Mouse (Mus musculus): ENCODE measurements around the gene Rassf10. TPM values are rescaled to one million over a fixed set of nuclear protein-coding genes. Genes with fewer than 3 reads are reported as not detected.
A peak's percentile ranks its signal among the peaks of the same experiment; 100 is the strongest.
"Not testable (repeated sequence)": the region's sequence is repeated elsewhere in the genome, so short reads cannot be mapped to it uniquely, and the experiment has no call there.

Rassf10 gene
- total RNA-seq (2021): under 1 TPM; 0.43 to 0.67 TPM
- long read RNA-seq, experiment 1, partial matches to known transcripts: 0 of 1 reads
- long read RNA-seq, experiment 1, other reads (novel, unspliced or antisense): 0 of 1 reads
- long read RNA-seq, experiment 2, partial matches to known transcripts: 0 of 1 reads
- long read RNA-seq, experiment 2, other reads (novel, unspliced or antisense): 0 of 1 reads

DNA sequence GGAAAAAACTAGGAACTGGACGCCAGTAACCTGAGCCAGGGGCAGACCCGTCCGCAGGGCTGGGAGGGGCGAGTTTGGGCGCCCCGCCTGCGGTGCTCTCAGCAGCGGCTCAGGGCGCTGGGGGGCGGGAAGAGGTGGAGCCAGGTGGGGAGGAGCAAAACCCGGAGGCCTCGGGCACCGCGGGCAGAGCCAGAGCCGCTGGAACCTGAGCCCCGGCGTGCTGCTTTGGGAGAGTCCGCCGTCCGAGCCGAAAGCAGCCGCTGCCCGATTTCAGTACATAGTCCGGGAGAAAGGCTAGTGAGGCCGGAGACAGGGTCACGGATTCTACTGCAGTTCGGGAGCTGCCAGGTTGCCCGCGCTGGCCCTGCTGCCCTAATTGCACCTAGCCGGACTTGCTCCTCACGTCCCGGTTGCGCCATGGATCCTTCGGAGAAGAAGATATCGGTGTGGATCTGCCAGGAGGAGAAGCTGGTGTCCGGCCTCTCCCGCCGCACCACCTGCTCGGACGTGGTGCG lies at the start of gene Rassf10:
Gene Rassf10, plus strand, starts transcription at position 186 of the 515 bp plus-strand sequence.
- DNase-seq: peak; percentile 81

DNA sequence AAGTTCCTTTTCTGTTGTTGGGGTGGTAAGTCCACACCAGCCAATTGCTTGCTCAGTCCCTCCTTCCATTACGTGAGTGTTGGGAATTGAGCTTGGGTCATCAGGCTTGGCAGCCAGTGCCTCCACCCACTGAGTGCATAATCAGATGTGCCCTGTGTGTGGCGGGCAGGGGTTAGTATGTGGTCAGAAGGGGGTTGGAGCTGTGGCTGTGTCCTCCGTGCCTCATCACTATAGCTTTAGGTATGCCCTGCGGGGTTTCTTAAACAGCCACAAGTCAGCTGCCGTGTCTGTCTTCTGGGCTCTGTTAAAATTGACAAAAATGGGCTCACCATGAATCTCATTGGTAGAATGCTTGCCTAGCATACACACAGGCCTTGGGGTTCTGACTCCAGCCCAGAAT lies 46.9 kb upstream of the Rassf10 start:
- no peak for DNase-seq

DNA sequence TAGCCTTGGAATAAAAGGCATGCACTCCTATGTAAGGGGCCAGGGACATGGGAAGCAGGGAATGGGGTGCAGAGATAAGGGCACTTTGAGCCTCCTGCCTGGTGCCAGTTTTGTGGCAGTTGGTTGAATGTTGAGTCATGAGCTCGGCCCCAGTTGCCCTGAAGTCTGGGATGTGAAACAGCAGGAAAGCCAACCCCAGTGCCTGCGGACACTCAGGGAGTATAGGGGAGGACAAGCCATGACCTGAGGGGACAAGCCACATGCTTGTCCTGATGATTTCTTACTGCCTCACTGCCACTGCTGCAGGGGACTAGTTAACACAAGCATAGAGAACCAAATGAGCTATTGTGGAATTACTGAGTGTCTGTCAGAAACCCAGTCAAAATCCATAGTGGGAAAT lies 46.3 kb upstream of the Rassf10 start:
- no peak for DNase-seq

- DNase-seq: no peak
Observed at GRCm38 (mm10) chr7:112909164-112909563, 44.6 kb upstream of the Rassf10 start.

DNA sequence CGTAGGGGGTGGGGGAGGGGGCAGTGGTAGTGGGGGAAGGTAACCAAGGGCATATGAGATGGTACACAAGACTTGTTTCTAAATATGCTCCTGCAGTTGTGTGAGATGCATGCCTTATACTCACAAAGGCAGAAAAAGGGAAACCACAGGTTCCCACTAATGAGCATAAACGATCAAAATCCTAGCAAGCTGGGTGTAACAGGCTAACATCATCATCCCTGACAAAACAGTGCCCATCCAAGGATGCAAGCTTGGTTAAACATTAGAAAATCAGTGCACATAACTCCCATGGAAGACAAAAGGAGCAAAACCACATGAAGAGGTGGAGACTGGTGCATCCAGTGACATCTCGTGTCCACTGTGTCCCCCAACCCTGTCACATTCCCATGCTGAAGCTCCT lies 40.8 kb upstream of the Rassf10 start:
- no peak for DNase-seq

GRCm38 (mm10) chr7:112915571-112915970 lies 38.2 kb upstream of the Rassf10 start:
- DNase-seq: no peak

DNA sequence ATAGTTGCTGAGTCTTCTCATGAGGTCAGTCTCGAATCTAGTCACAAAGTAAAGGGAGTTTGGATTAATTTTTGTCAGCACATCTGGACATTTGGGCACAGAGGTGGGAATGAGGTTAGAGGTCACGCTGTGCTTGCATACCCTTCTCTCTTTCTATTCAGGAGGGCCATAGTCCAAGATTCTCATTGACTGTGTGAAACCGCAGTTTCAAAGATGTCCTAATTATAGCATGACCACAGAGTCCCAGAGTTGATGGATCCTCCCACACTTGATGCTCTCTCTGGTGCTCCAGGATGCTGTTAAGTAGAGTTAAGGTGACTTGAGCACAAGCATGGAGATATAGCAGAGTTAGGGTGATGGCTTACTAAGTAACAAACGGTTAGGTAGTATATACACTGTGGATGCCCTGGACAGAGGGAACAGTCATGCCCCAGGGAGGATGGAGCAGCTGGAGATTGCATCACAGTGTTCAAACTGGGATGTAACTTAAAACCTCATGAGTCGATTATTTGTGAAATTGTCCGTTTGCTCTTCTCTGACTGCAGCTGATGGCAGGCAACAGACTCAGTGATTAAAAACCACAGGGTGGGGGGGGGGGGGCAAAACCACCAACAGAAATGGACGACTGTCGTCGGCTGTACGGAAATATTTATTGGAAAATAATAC lies 36.0 kb upstream of the Rassf10 start:
- no peak for DNase-seq

DNA sequence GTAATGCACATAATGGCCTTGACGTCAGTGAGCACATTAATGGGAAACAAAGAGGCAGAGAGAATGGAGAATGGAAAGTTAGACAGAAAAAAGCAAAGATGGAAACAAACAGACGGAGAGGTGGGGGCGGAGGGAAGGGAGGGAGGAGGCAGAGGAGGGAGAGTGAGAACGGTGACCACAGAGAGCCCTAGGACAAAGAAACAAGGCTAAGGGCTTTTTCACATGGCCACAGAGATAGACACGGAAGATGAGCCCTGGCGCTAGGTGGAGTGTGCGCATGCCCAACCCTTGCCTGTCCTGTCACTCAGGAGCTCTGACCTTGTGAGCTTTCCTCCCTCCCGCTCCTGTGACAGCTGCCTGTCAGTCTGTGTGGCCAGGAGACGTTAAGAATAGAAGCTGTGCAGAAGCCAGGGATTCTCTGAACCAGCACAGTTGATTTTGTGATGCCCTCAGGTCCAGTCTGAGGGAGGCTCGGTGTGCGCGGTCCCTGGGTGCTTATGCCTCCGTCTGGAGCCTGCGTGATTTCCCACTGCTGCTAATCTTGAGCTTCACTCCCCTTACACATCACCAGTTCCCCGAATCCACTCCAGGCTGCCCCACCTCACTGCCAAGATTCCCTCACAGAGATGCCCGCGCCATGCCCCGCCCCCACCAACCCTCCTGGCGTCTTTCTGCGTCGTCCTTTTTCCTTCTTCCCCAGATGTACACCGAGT lies 35.3 kb upstream of the Rassf10 start:
- DNase-seq: peak; percentile 76

DNA sequence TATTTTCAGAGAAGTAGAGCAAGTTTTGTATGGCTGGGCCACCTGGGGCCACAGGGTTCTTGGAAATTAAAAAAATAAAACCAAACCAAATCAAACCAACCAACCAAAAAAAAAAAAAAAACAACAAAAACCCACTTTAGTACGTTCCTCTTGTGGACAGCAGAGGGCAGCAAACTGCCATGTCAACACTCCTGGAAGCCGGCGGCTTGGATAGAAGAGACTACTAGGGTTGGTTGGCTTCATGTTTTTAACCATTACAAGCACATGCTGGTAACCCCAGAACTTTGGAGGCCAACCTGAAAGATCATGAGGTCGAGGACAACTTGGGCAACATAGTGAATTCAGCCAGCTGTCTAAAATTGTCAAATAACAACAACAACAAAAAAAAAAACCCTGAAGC lies 33.9 kb upstream of the Rassf10 start:
- no peak for DNase-seq

DNA sequence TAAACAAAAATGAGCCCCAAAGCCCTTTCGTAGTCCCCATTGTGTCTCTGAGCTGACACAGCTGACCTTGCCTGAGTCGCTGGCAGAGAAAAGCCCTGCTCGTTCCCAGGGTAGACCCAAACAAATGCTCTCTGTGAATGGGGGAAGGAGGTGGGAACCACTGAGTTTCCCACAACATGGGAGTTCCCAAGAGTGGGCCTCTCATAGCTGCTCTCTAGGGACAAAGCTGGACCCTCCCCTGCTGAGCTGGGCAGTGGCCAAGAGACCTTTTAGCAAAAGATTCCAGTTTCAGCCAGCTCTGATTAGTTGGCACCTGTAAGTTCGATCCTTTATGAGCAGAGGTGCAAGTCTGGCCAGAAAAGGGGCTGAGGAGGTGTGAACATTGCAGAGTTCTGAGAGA lies 31.0 kb upstream of the Rassf10 start:
- DNase-seq: no peak

DNA sequence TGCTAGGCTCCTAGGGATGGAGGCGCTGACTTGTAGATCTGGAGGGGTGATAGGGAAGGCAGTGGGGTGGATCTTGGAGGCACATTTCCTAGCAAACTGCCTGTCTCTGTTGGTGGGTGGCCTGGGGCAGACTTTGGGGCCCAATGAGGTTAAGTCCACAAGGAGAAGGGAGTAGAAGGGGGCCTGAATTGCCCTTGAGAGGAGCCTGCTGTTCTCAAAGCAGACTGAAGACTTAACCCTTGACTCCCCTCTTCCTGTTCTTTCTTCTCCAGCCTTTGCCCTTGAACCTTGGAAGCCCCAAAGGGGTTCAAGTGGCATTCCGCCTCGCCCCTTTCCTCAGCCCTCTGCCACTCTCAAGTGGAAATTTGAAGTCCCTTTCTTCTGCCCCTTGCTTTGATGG lies 30.1 kb upstream of the Rassf10 start:
- DNase-seq: no peak

DNA sequence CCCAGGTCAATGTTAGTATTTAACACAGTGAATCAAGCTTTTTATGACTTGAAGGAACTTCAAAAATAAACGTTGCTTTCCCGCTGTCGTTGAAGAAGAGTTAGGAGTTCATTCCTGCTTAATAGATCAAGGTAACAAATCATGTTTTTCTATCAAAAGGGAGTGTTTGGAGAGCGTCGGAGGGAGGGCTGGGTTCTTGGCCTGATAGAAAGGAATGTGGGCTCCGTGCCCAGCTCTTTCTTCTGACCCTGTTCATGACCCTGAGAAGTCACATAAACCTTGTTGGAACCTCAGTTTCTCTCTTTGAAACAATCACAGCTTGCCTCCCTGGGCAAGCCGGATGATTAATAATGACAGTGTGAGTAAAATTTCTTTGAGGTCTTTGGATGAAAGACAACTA lies 23.1 kb upstream of the Rassf10 start:
- no peak for DNase-seq

- not testable (repeated sequence) for DNase-seq
Observed at GRCm38 (mm10) chr7:112935876-112936275, 17.9 kb upstream of the Rassf10 start.

GRCm38 (mm10) chr7:112937089-112937488 lies 16.7 kb upstream of the Rassf10 start:
- DNase-seq: no peak

GRCm38 (mm10) chr7:112938959-112939358 lies 14.8 kb upstream of the Rassf10 start:
- DNase-seq: no peak

- DNase-seq: no peak
Observed at GRCm38 (mm10) chr7:112942567-112942966, 11.2 kb upstream of the Rassf10 start.

- no peak for DNase-seq
Observed at GRCm38 (mm10) chr7:112943056-112943455, 10.7 kb upstream of the Rassf10 start.

GRCm38 (mm10) chr7:112946706-112947105 lies 7.1 kb upstream of the Rassf10 start:
- no peak for DNase-seq

- DNase-seq: no peak
Observed at GRCm38 (mm10) chr7:112954351-112955102, 765 bp downstream of the Rassf10 start.

DNA sequence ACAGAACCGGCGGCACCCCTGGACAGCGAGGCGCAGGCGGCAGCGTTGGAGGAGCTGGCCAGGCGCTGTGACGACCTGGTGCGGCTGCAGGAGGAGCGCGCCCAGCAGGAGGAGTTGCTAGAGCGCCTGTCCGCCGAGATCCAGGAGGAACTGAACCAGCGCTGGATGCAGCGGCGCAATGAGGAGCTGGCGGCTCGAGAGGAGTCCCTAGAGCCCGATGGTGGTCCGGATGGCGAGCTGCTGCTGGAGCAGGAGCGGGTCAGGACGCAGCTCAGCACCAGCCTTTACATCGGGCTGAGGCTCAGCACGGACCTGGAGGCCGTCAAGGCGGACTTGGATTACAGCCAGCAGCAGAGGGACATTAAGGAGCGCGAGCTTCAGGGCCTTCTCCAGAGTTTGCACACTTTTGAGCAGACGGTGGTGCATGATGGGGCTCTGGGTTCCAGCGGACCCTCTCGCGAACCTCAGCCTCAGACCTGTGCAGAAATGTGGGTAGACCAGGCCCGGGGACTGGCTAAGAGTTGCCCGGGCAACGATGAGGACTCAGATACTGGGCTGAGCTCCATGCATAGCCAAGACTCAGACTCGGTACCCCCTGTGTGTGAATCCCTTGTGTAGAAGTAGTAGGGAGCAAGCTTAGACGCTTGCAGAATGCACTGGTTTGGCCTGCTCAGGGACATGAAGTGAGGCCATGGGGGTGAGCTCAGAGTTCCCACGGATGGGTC lies 1.5 kb downstream of the Rassf10 start:
- DNase-seq: peak; percentile 10

DNA sequence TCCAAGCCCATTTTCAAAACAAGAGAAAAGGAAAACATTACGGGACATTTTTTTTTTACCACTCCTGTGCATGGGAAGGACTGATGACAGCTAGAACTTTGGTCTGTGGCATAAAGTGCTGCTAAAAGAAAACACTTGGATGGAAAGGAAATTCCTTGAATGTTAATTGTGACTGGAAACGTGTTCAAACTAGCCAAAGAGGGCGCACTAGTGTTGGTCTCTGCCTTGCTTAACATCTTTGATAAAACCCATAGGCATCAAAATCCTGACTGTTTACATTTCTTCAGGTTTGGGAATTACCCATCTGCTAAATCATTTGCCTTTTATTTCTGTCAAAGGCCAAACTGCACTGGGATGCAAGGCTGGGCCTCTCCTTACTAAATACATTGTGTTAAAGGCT lies 2.2 kb downstream of the Rassf10 start:
- no peak for DNase-seq

- no peak for DNase-seq
Observed at GRCm38 (mm10) chr7:112956961-112957360, 3.2 kb downstream of the Rassf10 start.

Data from gastrocnemius, postnatal 25 days (tissue).